Mouse (Mus musculus) heart, postnatal 10 days (tissue): ENCODE results near the gene Rab31. TPM values are rescaled to one million over a fixed set of nuclear protein-coding genes. Genes with fewer than 3 reads are reported as not detected.

ENCODE experiments used
- DNase-seq, 2 experiments: peaks; one replicate each; pipeline ENCODE4 v3.0.0; 2021
- intact Hi-C: fragments of 180-260 bp; cut with DNase I; formaldehyde crosslinking; loops from one replicate; pipeline ENCODE4 v1.15.1; 2025
- total RNA-seq, 2 experiments: library from RNA; stranded (reverse); gene quantifications; 2 replicates each; pipeline ENCODE4 v1.2.3; 2021

Rab31 gene
- total RNA-seq, 2 experiments from 2014 or later = 42.9 to 46.5 TPM

DNA sequence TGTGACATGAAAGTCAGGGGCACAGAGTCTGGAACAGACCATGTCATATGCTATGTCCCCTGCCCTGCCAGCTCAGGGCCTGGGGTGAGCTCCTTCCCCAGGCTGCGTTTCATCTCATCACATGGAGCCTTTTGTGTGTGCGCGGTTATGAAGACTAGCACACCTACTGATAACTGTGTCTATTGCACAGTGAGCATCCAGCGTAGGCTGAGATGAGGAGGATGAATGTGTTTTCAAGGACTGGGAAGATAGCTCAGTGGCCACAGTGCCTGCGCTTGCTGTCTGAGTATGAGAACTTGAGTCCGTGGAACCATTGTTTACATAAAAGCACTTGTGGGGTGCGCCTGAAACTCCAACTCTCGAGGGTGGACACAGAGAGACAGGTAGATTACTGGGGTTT, 96.0 kb downstream of the Rab31 start:
- DNase-seq = no peak
- intact Hi-C loops = no loop called here

DNA sequence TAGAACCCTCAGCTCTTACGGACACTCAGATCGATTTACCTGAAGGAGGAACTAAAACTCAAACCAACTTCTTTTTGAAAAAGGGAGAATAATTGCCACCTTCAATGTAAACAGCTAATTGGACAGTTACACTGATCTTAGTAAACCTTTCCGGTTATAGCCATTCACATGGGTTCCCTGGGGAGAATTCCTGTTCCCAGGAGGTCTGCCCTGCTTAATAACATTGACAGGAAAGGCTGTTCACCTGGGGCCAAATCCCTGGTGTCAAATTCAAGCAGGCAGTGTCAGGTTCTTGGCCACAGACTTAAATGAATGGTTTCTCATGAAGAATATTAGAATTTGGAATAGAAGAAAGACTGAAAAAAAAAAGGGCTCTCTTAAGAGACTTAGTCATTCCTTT, 96.6 kb downstream of the Rab31 start:
- intact Hi-C loops = loop anchor here (2.0 kb wide), 1 partner anchor 59 kb away; no protein-coding TSS in a partner anchor
- no peak for DNase-seq

DNA sequence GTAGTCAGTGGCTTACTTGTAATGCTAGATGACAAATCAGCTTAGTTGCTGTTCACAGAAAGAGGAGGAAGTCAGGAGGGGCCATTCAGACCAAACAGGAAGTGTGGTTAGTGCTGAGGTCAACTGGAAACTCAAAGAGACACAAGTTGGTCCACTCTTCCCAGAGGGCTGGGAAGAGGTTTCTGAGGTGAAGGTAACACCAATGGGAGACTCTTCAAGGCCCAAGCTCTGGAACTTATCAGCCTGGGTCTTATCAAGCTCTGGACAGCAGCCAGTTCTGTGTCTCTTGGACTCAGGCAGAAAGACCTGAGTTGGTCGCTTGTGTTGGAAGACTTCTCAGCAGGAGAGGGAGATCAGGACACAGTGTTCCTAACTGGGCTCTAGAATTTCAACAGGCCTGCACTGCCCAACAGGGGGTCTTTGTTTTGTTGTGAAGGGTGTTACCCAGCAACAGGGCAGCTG, 97.8 kb downstream of the Rab31 start:
- intact Hi-C loops = loop anchor here (2.0 kb wide), 1 partner anchor 58 kb away; no protein-coding TSS in a partner anchor
- DNase-seq = peak; percentile 16 to 30

DNA sequence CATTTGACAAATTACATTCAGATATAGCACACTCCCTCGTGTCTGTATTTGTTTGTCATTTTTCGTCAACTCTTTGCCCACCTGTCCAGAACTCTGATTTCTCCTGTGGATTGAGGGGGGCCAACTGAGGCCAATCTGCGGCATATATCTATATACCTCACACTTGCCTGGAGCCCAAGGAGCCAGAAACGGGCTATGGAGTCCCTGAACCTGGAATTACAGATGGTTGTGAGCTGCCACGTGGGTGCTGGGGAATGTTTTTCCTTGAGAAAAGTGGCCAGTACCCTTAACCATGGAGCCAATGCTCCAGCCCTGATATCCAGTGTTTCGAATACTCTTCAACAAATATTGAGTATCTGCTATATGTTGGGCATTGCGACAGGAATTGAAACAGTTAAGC, 99.6 kb downstream of the Rab31 start:
- intact Hi-C loops = no loop called here
- no peak for DNase-seq

DNA sequence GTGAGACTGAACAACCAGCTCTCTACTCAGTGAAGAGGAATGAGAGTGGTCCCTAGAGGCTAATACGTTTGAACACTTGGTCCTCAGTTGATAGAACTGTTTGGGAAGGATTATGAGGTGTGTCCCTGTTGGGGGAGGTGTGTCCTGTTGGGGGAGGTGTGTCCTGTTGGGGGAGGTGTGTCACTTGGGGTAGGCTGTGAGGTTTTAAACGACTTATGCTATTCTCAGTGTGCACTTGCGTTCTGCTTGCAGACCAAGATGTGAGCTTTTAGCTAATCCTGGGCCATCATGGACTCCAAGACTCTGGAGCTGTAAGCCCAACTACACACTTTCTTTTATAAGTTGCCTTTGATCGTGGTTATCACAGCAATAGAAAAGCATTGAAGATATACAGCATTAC, 103.5 kb downstream of the Rab31 start:
- intact Hi-C loops = no loop called here
- DNase-seq = no peak

DNA sequence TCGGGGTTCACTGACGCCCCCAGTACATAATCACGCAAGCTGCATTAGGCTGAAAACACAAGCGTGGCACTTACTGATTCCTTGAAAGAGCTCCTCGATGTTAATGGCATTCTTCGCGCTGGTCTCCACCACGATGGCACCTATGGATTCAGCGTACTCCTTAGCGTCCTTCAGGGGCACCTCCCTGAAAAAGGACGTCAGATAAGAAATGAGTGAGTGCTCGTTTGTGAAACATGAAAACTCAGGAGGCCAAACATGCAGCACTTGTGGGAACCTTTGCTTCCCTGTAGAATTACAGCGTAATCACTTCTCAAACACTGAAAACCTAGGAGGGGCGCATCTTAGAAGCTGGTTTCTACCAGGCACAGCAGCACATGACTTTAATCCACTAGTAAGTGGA, 104.8 kb downstream of the Rab31 start:
- no peak for DNase-seq
- intact Hi-C loops = no loop called here

DNA sequence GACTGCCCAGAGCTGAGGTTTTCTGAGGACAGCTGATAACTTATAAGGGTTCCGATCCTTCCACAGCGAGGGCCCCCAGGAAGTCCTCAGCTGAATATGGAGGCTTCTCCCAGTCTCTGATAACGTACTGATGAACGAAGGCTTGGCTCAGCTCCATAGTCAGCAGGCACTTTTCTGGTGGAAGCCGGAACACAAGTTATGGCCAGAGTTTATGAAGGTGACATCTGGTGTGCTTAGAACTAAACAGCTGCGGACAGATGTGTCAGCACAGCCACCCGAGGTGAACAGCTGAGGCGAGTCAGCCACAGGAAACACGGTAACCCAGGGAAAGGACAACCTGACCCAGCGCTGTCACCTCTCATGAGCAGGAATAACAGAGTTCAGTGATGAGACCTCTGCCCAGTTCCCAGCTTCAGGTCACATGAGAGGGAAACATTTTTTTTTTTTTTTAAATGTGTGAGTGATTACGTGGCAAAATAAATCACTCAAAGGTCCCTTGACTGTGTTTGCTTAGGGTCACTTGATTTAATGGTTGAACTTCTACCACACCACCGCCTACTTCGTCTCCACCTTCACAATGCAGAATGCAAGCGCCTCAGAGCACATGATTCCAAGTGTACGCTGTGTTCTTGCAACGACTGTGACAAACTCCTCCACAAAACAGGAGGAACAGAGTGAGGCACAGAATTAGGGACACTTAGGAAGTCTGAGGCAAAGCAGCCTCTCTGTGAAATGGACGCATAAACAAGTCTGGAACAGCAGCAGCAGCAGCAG, 106.0 kb downstream of the Rab31 start:
- intact Hi-C loops = no loop called here
- peak; percentile 80 to 81 for DNase-seq

DNA sequence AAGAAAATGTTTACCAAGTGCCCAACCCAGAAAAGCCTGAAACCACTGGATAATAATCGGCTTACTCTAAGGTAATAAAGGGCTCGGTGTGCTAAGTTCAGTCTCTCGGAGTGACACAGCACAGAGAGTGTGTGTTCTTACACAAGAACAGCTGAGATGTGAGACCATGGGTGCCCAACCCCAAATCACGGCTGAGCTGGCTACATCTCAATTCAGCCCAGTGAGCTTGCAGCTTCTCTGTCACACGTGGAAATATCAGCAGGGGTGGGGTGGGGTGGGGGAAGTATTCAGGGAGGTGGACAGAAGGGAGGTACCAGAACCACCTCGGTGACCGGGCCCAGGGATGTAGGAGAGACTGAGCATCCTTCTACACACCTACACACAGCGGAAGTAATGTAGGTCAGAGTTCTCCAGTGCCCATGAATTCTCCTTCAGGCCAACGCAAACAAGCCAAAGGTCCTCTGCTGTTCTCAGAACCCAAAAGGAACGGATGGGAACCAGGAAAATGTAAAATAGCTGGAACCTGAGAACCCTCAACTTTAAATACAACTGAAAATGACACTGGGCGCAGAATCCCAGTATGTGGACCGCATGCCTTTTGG, 106.7 kb downstream of the Rab31 start:
- DNase-seq = no peak
- intact Hi-C loops = no loop called here

DNA sequence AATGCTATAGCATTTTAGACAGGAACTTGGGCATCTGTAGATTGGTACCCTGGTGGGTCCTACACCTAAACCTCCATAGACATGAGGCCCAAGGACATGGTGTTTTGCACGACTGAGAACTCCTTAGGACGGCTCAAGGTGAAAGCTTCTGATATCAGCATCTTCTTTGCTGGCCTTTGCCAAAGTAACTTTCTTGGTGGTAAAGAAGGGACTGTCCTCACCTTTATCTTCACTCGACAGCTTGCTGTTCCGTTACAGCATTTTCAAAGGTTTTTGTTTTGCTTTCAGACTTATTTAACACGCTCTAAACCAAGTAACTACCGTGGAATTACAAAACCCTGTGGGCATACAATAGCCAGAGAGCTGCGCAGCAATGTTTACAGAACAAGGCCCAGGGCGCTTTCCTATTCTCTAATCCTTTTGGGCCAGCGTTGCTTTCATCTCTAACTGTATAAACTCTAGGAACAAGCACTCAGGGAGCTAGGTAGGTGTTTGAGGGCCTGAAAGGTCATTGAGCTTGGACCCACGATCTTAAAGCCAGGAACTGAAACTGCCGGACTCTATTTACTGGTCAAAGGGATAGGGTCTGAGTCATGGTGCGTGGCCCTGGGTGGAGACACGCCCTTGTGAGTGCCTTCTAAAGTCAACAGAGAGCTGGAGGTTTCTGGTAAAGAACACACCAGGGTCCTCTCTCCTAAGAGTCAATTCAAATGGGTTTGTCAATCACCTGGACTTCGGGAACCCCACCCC, 109.0 kb downstream of the Rab31 start:
- intact Hi-C loops = no loop called here

DNA sequence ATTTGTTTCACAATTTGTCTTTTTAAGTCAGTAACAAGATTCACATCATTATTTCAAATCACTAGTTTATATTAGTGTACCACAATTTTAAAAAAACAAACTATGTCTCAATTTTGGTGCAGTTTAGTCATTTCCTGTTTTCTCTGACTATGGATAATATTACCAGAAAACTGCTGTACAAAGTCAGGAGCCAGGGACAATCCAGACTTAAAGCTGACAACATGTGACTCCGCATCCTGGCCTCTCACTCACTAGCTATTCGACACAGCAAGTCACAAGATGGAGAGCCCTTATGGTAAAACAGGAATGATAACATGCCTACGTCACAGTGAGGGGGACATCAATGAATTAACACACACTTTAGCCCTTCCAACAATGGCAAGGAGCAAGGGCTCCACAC, 109.9 kb downstream of the Rab31 start:
- intact Hi-C loops = no loop called here
- DNase-seq = no peak

More for the DNA sequence above, 109.0 kb downstream of the Rab31 start:
- DNase-seq = no peak

DNA sequence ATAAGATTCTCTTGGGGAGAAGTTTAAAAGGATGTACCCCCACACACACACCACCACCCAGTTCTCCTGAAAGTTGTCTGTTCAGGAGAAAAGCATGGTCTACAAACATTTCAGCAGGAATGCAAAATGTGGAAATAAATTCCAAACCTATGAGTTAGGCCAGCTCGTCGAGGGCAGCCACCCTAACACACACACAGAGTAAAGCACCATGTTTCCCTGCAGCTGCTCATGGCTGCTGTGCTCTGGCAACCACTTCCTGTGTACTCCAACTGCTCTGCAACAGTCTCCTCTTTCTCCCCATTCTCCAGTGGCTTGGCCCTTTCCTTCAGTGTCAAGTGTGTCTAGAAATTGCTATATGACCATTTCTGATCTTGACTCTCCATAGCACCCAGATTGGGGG, 114.1 kb downstream of the Rab31 start:
- intact Hi-C loops = no loop called here
- no peak for DNase-seq

DNA sequence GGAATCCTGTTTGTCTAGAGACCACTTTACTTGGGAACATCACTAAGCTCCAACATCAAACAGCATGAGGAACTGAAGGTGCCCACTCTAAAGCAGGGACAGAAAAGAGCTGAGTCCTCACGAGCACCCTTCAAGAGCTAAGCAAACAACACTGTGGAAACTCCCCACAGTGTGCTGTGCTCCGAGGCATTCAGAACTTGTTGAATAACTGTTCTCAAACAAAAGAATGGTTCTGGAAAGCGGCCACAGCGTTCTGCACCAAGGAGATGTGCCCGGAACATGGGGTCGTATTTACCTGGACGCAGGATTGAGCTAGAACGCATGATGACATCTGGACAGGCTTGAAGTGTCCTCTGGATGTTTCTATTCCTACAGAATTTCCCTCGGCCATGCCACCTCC, 114.6 kb downstream of the Rab31 start:
- intact Hi-C loops = no loop called here

DNA sequence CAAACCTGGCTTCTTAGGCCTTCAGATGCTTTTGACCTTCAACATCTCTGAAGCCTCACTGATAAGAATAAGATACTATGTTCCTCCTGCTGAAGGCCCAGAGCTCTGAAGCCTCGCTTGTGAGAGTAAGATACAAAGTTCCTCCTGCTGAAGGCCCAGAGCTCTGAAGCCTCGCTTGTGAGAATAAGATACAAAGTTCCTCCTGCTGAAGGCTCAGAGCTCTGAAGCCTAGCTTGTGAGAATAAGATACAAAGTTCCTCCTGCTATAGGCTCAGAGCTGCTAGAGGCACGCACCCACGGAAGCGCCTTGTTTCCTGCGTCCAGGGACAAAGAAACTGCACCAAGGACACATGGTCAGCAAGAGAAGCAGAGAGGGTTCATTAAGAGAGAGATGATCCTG, 115.8 kb downstream of the Rab31 start:
- intact Hi-C loops = no loop called here
- DNase-seq = no peak

More for the DNA sequence above, 114.6 kb downstream of the Rab31 start:
- DNase-seq = no peak

DNA sequence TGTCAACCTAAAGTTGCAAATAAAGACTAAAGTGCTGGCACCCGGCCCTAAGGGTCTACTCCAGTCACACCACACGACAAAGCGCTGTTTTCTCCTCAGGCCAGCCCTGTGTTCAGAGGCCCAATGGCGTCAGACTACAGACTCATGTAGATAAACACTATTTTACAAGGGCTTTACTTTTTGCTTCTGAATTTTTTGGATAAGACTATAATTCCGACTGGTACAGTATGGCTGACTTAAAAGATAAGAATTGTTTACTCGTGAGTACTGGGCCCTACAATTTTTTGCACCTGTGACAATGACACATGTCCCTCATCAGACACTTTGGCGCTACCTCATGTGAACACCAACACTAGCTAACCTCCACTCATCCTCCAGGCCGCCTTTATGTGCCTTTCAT, 116.5 kb downstream of the Rab31 start:
- intact Hi-C loops = no loop called here
- DNase-seq = no peak

DNA sequence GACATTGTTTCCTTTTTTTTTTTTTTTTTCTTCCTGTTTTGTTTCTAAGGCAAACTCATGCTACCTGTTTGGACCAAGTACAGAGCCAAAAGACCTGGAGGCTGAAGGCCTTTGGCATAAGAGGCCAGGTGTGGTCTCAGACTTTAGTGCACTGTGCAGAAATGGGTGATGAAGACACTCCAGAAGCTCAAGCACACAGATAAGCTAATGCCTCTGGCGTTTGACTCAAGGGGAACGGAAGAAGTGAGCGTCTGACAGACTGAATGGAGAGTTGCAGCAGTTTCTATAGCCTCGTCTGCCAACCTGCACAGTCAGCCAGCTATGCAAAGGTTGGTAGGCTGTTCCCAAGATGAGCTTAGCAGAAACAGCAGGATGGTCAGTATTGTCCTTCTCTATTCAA, 116.9 kb downstream of the Rab31 start:
- intact Hi-C loops = no loop called here
- DNase-seq = no peak

DNA sequence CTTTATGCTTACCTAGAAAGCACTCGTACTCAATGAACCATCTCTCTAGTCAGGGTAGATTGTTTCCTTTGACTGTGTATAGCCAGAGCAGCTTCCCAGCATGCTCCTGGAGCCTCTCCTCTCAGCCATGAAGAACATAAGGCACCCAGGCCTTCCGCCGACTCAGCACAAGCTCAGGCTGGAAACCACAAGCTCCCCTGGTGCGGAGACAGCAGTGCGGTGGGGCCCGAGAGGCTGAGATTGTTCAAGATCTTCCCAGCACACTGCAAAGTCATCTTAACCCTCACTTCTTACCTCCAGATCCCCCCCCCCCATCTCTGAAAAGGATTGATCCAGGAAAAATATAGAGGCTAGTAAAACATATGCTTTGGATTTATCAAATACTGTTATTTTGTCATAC, 122.0 kb downstream of the Rab31 start:
- no peak for DNase-seq
- intact Hi-C loops = no loop called here

DNA sequence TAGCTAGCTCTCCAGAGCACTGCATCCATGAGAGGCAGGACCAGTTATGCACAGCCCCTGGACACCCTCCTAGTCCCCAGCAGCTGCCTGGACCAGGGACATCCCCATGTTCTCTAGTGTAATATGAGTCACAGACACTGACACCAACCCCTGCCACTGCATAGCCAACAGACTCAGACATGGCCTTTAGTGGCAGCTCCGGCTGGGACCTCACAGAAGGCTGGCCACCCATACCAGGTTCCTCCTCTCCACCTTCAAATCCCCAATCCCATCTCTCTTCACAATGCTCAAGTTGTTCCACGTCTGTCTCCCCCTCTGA, 123.4 kb downstream of the Rab31 start:
- no peak for DNase-seq
- intact Hi-C loops = no loop called here

DNA sequence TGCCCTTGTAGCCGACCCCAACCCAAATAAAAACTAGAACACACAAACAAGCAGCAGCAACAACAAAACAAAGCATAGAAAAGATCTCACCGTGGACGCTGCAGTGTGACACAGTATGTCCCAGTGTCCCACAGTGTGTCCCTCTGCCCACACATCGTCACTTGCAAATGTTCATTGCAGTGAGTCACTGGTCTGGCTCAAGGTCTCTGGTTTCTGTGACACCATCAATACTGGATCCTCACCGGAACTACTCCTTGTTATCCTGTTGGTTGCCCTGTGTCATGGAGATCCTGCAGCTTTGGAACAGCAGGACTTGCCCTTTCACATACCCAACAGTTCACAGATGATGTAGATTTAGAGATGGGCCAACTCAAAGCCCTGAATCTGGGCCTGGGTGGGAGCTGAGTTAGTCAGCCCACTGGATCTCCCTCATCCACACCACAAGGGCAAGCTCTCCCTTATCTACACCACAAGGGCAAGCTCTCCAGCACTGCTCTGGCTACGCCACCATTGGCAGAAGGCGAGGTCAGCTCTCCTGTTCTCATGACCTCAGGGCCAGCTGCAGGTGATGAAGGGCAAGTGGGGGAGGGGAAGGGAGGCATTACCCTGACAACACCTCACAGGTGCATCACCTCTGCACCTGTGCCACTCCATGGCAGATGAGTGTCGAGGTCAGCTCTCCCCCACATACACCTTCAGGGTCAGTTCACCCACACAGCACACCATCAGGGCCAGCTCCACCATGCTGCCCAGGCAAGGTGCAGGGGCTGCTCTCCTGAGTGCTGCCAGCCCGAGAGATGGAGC, 124.0 kb downstream of the Rab31 start:
- intact Hi-C loops = no loop called here
- DNase-seq = peak in 1 of 2 experiments; percentile 11

DNA sequence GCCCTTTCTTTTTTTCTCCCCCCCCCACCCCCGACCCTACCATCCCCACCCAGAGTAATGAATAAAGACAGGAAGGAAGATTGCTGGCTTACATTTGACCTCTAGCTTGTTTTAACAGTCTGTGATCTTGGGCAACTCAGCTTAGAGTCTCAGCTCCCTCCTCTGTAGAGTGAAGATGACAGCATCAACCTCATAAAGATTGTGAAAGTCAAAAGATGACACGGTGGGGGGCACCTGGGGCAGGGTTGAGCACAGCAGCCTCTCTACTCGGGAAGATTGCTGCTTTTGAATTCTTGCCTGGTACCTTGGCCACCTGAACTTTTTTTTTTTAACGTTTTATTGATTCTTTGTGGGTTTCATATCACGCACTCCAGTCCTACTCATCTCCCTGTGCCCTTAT, 124.6 kb downstream of the Rab31 start:
- DNase-seq = no peak
- intact Hi-C loops = no loop called here

DNA sequence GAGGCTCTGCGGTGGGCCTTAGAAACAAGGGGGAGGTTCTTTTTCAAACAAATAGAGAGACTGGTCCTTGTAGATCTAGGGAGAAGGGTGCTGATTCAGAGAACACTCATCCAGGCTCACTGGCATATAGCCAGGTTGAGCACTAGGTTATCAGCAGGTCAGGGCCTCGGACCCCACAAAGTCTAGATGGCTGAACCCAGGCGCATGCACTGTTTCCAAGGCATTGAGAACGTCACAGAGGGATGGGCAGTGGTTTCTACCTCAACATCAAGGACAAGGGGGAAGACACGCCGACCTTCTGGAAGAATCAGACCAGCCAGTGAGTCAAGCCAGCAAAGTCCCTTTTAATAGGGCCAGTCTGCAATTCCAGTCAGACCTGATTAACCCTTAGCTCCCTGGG, 125.3 kb downstream of the Rab31 start:
- DNase-seq = no peak
- intact Hi-C loops = no loop called here

DNA sequence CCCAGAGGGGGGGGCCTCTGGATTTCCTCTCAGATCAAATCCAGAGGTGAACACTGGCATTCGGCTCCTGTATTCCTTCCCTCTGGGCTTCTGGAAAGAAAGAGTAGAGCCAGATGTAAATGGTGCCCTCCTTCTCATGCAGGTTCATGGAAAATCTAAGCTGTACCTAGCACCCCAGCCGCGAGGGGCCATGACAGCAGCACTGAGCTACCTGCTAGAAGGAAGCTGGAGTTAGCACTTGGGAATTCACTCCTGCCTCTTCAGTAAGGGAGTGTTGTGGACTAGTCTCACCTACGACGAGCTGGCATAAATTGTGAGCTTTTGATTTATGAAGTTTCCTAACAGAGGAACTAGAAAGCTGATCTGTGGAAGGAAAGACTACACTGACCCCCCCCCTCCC, 129.0 kb downstream of the Rab31 start:
- DNase-seq = no peak
- intact Hi-C loops = no loop called here
